Mouse (Mus musculus): ENCODE measurements around the gene Txnrd3. TPM values are rescaled to one million over a fixed set of nuclear protein-coding genes. Genes with fewer than 3 reads are reported as not detected.

Txnrd3 gene
- polyA plus RNA-seq, 1 experiment, result 9.5 TPM

- H3K79me2 ChIP-seq (ENCODE audit: control insufficient read depth, insufficient read depth), result no peaks in the 10 kb centered on the region
- H3K4me2 ChIP-seq (ENCODE audit: low read depth), result no peak overlapping the region
- no peak overlapping the region for H3ac ChIP-seq (ENCODE audit: control insufficient read depth, insufficient read length)
- H3K4me3 ChIP-seq, result no peak overlapping the region
- TF ChIP-seq USF1 (IDR thresholded peaks at IDR 0.05; ENCODE audit: low read depth) (no peak), SRF (IDR thresholded peaks at IDR 0.05; ENCODE audit: control insufficient read depth, insufficient read length, low read depth) (no peak), POLR2AphosphoS2 (IDR thresholded peaks at IDR 0.05; ENCODE audit: insufficient read length, low read depth) (no peak), TCF12 (IDR thresholded peaks at IDR 0.05; ENCODE audit: insufficient read depth, poor library complexity, severe bottlenecking) (no peak), REST (IDR thresholded peaks at IDR 0.05; ENCODE audit: insufficient read depth, insufficient read length) (no peak), MYOD1 (IDR thresholded peaks at IDR 0.05; ENCODE audit: control insufficient read depth in 1 of 3, insufficient read length in 2 of 3, low read depth in 2 of 3) (no peak), MAX (IDR thresholded peaks at IDR 0.05; ENCODE audit: low read depth) (no peak), POLR2A (IDR thresholded peaks at IDR 0.05; ENCODE audit: insufficient read length, low read depth) (no peak), MYOG (IDR thresholded peaks at IDR 0.05; ENCODE audit: control insufficient read depth in 1 of 3, insufficient read depth in 1 of 3, insufficient read length in 2 of 3, low read depth in 2 of 3) (no peak), TCF3 (IDR thresholded peaks at IDR 0.05; ENCODE audit: insufficient read length, low read depth) (no peak), E2F4 (IDR thresholded peaks at IDR 0.05; ENCODE audit: insufficient read depth) (no peak), CEBPB (IDR thresholded peaks at IDR 0.05; ENCODE audit: insufficient read depth, poor library complexity, severe bottlenecking) (no peak)
- no peaks in the 10 kb centered on the region for H3K27me3 ChIP-seq (ENCODE audit: control insufficient read depth, insufficient read depth, insufficient read length)
- peaks cover 5% of the 10 kb centered on the region for H3K36me3 ChIP-seq (ENCODE audit: control insufficient read depth, insufficient read depth)
Observed at GRCm38 (mm10) chr6:89665667-89666066, 21.9 kb downstream of the Txnrd3 start.

GRCm38 (mm10) chr6:89666976-89667375 lies 23.2 kb downstream of the Txnrd3 start:
- no peak overlapping the region for H3K4me2 ChIP-seq (ENCODE audit: low read depth)
- H3K79me2 ChIP-seq (ENCODE audit: control insufficient read depth, insufficient read depth), result no peaks in the 10 kb centered on the region
- TF ChIP-seq MYOG (IDR thresholded peaks at IDR 0.05; ENCODE audit: control insufficient read depth in 1 of 3, insufficient read depth in 1 of 3, insufficient read length in 2 of 3, low read depth in 2 of 3), result no peak
- TF ChIP-seq SRF (IDR thresholded peaks at IDR 0.05; ENCODE audit: control insufficient read depth, insufficient read length, low read depth), result no peak
- TF ChIP-seq CEBPB (IDR thresholded peaks at IDR 0.05; ENCODE audit: insufficient read depth, poor library complexity, severe bottlenecking), result no peak
- no peak for TF ChIP-seq TCF12 (IDR thresholded peaks at IDR 0.05; ENCODE audit: insufficient read depth, poor library complexity, severe bottlenecking)
- TF ChIP-seq REST (IDR thresholded peaks at IDR 0.05; ENCODE audit: insufficient read depth, insufficient read length), result no peak
- peaks cover 5% of the 10 kb centered on the region for H3K36me3 ChIP-seq (ENCODE audit: control insufficient read depth, insufficient read depth)
- H3K27me3 ChIP-seq (ENCODE audit: control insufficient read depth, insufficient read depth, insufficient read length), result no peaks in the 10 kb centered on the region
- H3ac ChIP-seq (ENCODE audit: control insufficient read depth, insufficient read length), result no peak overlapping the region
- H3K4me3 ChIP-seq, result no peak overlapping the region

- Histone ChIP-seq H3ac (ENCODE audit: control insufficient read depth, insufficient read length) (no peak overlapping the region), H3K36me3 (ENCODE audit: control insufficient read depth, insufficient read depth) (no peaks in the 10 kb centered on the region), H3K27me3 (ENCODE audit: control insufficient read depth, insufficient read depth, insufficient read length) (no peaks in the 10 kb centered on the region), H3K79me2 (ENCODE audit: control insufficient read depth, insufficient read depth) (no peaks in the 10 kb centered on the region), H3K4me3 (no peak overlapping the region), H3K4me2 (ENCODE audit: low read depth) (no peak overlapping the region)
- TF ChIP-seq USF1 (IDR thresholded peaks at IDR 0.05; ENCODE audit: low read depth) (no peak), POLR2A (IDR thresholded peaks at IDR 0.05; ENCODE audit: insufficient read length, low read depth) (no peak), E2F4 (IDR thresholded peaks at IDR 0.05; ENCODE audit: insufficient read depth) (no peak), TCF3 (IDR thresholded peaks at IDR 0.05; ENCODE audit: insufficient read length, low read depth) (no peak), MYOG (IDR thresholded peaks at IDR 0.05; ENCODE audit: control insufficient read depth in 1 of 3, insufficient read depth in 1 of 3, insufficient read length in 2 of 3, low read depth in 2 of 3) (no peak), SRF (IDR thresholded peaks at IDR 0.05; ENCODE audit: control insufficient read depth, insufficient read length, low read depth) (no peak), TCF12 (IDR thresholded peaks at IDR 0.05; ENCODE audit: insufficient read depth, poor library complexity, severe bottlenecking) (no peak), REST (IDR thresholded peaks at IDR 0.05; ENCODE audit: insufficient read depth, insufficient read length) (no peak), POLR2AphosphoS2 (IDR thresholded peaks at IDR 0.05; ENCODE audit: insufficient read length, low read depth) (no peak), MAX (IDR thresholded peaks at IDR 0.05; ENCODE audit: low read depth) (no peak), CEBPB (IDR thresholded peaks at IDR 0.05; ENCODE audit: insufficient read depth, poor library complexity, severe bottlenecking) (no peak), MYOD1 (IDR thresholded peaks at IDR 0.05; ENCODE audit: control insufficient read depth in 1 of 3, insufficient read length in 2 of 3, low read depth in 2 of 3) (no peak)
Observed at GRCm38 (mm10) chr6:89669556-89669955, 25.8 kb downstream of the Txnrd3 start.

GRCm38 (mm10) chr6:89671431-89671830 lies 27.6 kb downstream of the Txnrd3 start:
- H3ac ChIP-seq (ENCODE audit: control insufficient read depth, insufficient read length), result no peak overlapping the region
- H3K4me2 ChIP-seq (ENCODE audit: low read depth), result no peak overlapping the region
- no peaks in the 10 kb centered on the region for H3K36me3 ChIP-seq (ENCODE audit: control insufficient read depth, insufficient read depth)
- no peak for TF ChIP-seq CEBPB (IDR thresholded peaks at IDR 0.05; ENCODE audit: insufficient read depth, poor library complexity, severe bottlenecking)
- H3K27me3 ChIP-seq (ENCODE audit: control insufficient read depth, insufficient read depth, insufficient read length), result no peaks in the 10 kb centered on the region
- H3K4me3 ChIP-seq, result no peak overlapping the region
- no peaks in the 10 kb centered on the region for H3K79me2 ChIP-seq (ENCODE audit: control insufficient read depth, insufficient read depth)

GRCm38 (mm10) chr6:89672641-89673040 lies 28.9 kb downstream of the Txnrd3 start:
- Histone ChIP-seq H3K4me2 (ENCODE audit: low read depth) (no peak overlapping the region), H3K27me3 (ENCODE audit: control insufficient read depth, insufficient read depth, insufficient read length) (no peaks in the 10 kb centered on the region), H3ac (ENCODE audit: control insufficient read depth, insufficient read length) (no peak overlapping the region), H3K36me3 (ENCODE audit: control insufficient read depth, insufficient read depth) (no peaks in the 10 kb centered on the region), H3K4me3 (no peak overlapping the region), H3K79me2 (ENCODE audit: control insufficient read depth, insufficient read depth) (no peaks in the 10 kb centered on the region)
- TF ChIP-seq POLR2A (IDR thresholded peaks at IDR 0.05; ENCODE audit: insufficient read length, low read depth) (no peak), MAX (IDR thresholded peaks at IDR 0.05; ENCODE audit: low read depth) (no peak), CEBPB (IDR thresholded peaks at IDR 0.05; ENCODE audit: insufficient read depth, poor library complexity, severe bottlenecking) (no peak), POLR2AphosphoS2 (IDR thresholded peaks at IDR 0.05; ENCODE audit: insufficient read length, low read depth) (no peak), MYOD1 (IDR thresholded peaks at IDR 0.05; ENCODE audit: control insufficient read depth in 1 of 3, insufficient read length in 2 of 3, low read depth in 2 of 3) (no peak), USF1 (IDR thresholded peaks at IDR 0.05; ENCODE audit: low read depth) (no peak), TCF3 (IDR thresholded peaks at IDR 0.05; ENCODE audit: insufficient read length, low read depth) (no peak), TCF12 (IDR thresholded peaks at IDR 0.05; ENCODE audit: insufficient read depth, poor library complexity, severe bottlenecking) (no peak), SRF (IDR thresholded peaks at IDR 0.05; ENCODE audit: control insufficient read depth, insufficient read length, low read depth) (no peak), E2F4 (IDR thresholded peaks at IDR 0.05; ENCODE audit: insufficient read depth) (no peak), MYOG (IDR thresholded peaks at IDR 0.05; ENCODE audit: control insufficient read depth in 1 of 3, insufficient read depth in 1 of 3, insufficient read length in 2 of 3, low read depth in 2 of 3) (no peak), REST (IDR thresholded peaks at IDR 0.05; ENCODE audit: insufficient read depth, insufficient read length) (no peak)
